Mouse (Mus musculus): Measurements from ENCODE around the gene Olfr389.

The Olfr389 gene

GRCm38 (mm10) chr11:73780613-73781012 is at the start of gene Olfr389:
TSS of gene Olfr389 (minus strand) at chr11:73780713.
- no peak for DNase-seq

- DNase-seq: no peak
Observed at GRCm38 (mm10) chr11:73816949-73817348, 36.4 kb upstream of the Olfr389 start, which contains the start of gene Olfr392. TSS of gene Olfr392 (minus strand) at chr11:73817049.

- DNase-seq: no peak
Observed at GRCm38 (mm10) chr11:73802952-73803351, 22.4 kb upstream of the Olfr389 start, which contains the start of gene Olfr391-ps. TSS of gene Olfr391-ps (minus strand) at chr11:73803052.

GRCm38 (mm10) chr11:73782664-73783063 is 2.2 kb upstream of the Olfr389 start, which contains the start of gene Olfr390:
TSS of gene Olfr390 (plus strand) at chr11:73782964.
- DNase-seq: no peak

GRCm38 (mm10) chr11:73759115-73759514 is 21.4 kb downstream of the Olfr389 start:
- DNase-seq: no peak
